Mouse (Mus musculus) C2C12 (cell line): Measurements from ENCODE around the gene Creb3l1. TPM values are rescaled to one million over a fixed set of nuclear protein-coding genes. Genes with fewer than 3 reads are reported as not detected.

Source experiments
- H3K27me3 ChIP-seq: one replicate; pipeline ENCODE4 v1.6.1; 2011; ENCODE audit not compliant: control insufficient read depth, insufficient read depth, insufficient read length
- H3K36me3 ChIP-seq: one replicate; pipeline ENCODE4 v1.6.1; 2011; ENCODE audit not compliant: control insufficient read depth, insufficient read depth
- H3K4me3 ChIP-seq: one replicate; pipeline ENCODE4 v1.5.1; 2011; ENCODE audit warnings: mild to moderate bottlenecking, control low read depth; ENCODE audit not compliant: poor library complexity, insufficient read depth, severe bottlenecking
- H3K79me2 ChIP-seq: one replicate; pipeline ENCODE4 v1.6.1; 2011; ENCODE audit not compliant: control insufficient read depth, insufficient read depth
- H3K79me3 ChIP-seq: one replicate; pipeline ENCODE4 v1.6.1; 2011; ENCODE audit warnings: low read depth, control low read depth
- H3ac ChIP-seq: one replicate; pipeline ENCODE3; 2011; ENCODE audit warnings: low read depth; ENCODE audit not compliant: control insufficient read depth, insufficient read length
- CEBPB ChIP-seq: IDR thresholded peaks from one replicate; pipeline ENCODE4 v1.6.1; 2011; ENCODE audit warnings: low read depth, mild to moderate bottlenecking, control low read depth, moderate library complexity
- CTCF ChIP-seq: IDR thresholded peaks from one replicate; pipeline ENCODE4 v1.5.1; 2011; ENCODE audit not compliant: control insufficient read depth, insufficient read depth, insufficient read length
- FOSL1 ChIP-seq: IDR thresholded peaks from one replicate; pipeline ENCODE4 v1.8.0; 2011; ENCODE audit warnings: mild to moderate bottlenecking, low read length; ENCODE audit not compliant: poor library complexity, insufficient read depth, severe bottlenecking
- MAX ChIP-seq: IDR thresholded peaks from one replicate; pipeline ENCODE4 v1.6.1; 2011; ENCODE audit warnings: mild to moderate bottlenecking, control low read depth
- MYOD1 ChIP-seq: IDR thresholded peaks from one replicate; pipeline ENCODE4 v1.6.1; 2011; ENCODE audit warnings: low read depth; ENCODE audit not compliant: control insufficient read depth, insufficient read length
- MYOG ChIP-seq: IDR thresholded peaks from one replicate; pipeline ENCODE4 v1.6.1; 2011; ENCODE audit not compliant: control insufficient read depth, insufficient read length; ENCODE audit errors: extremely low read depth
- USF1 ChIP-seq: IDR thresholded peaks from one replicate; pipeline ENCODE4 v1.6.1; 2011; ENCODE audit warnings: low read depth, mild to moderate bottlenecking, control low read depth, moderate library complexity
- polyA plus RNA-seq: library from polyadenylated mRNA; unstranded; fragments of >200 nt; fragmentation: generic; extraction: Trizol; gene quantifications from one replicate; pipeline ENCODE4 v1.2.1, GENCODE M21; 2012; ENCODE audit warnings: missing spikeins

The Creb3l1 gene
- polyA plus RNA-seq, 1 experiment, result 87.1 TPM

GRCm38 (mm10) chr2:91964610-91965204 lies 59.6 kb downstream of the Creb3l1 start:
- TF ChIP-seq FOSL1, result no peak
- TF ChIP-seq USF1, result no peak
- no peak for TF ChIP-seq MAX
- TF ChIP-seq MYOD1, result no peak
- TF ChIP-seq MYOG, result no peak
- TF ChIP-seq CTCF, result no peak
- no peak for TF ChIP-seq CEBPB
- H3K27me3 ChIP-seq, result no peaks in the 10 kb centered on the region
- H3K4me3 ChIP-seq, result no peak overlapping the region

GRCm38 (mm10) chr2:91963443-91963932 lies 60.8 kb downstream of the Creb3l1 start:
- Histone ChIP-seq H3K27me3 (no peaks in the 10 kb centered on the region), H3K36me3 (peaks cover 3% of the 10 kb centered on the region), H3K79me2 (peaks cover 48% of the 10 kb centered on the region), H3ac (peak overlapping the region; percentile 95), H3K79me3 (peaks cover 23% of the 10 kb centered on the region), H3K4me3 (peak overlapping the region; percentile 84)
- TF ChIP-seq MYOD1, result no peak
- TF ChIP-seq USF1, result no peak
- peak; percentile 99 for TF ChIP-seq CTCF
- peak; percentile 87 for TF ChIP-seq MAX

More at GRCm38 (mm10) chr2:91964610-91965204, 59.6 kb downstream of the Creb3l1 start:
- peaks cover 36% of the 10 kb centered on the region for H3K79me2 ChIP-seq
- peaks cover 23% of the 10 kb centered on the region for H3K79me3 ChIP-seq
- peaks cover 3% of the 10 kb centered on the region for H3K36me3 ChIP-seq
- no peak overlapping the region for H3ac ChIP-seq

- H3K79me3 ChIP-seq, result peaks cover 26% of the 10 kb centered on the region
- peaks cover 3% of the 10 kb centered on the region for H3K36me3 ChIP-seq
- peak overlapping the region; percentile 84 for H3K4me3 ChIP-seq
- peaks cover 54% of the 10 kb centered on the region for H3K79me2 ChIP-seq
- H3K27me3 ChIP-seq, result no peaks in the 10 kb centered on the region
- peak overlapping the region; percentile 95 for H3ac ChIP-seq
- TF ChIP-seq CEBPB (no peak), MYOG (no peak), USF1 (no peak), MAX (peak; percentile 7), CTCF (no peak), FOSL1 (no peak), MYOD1 (peak; percentile 7)
Observed at GRCm38 (mm10) chr2:91962864-91963401, 61.4 kb downstream of the Creb3l1 start.

GRCm38 (mm10) chr2:91961901-91962761 lies 62.2 kb downstream of the Creb3l1 start:
- Histone ChIP-seq H3K4me3 (peak overlapping the region; percentile 84), H3ac (peak overlapping the region; percentile 46)

GRCm38 (mm10) chr2:91960459-91960858 lies 63.8 kb downstream of the Creb3l1 start:
- H3K79me2 ChIP-seq, result peaks cover 77% of the 10 kb centered on the region
- TF ChIP-seq CEBPB (no peak), CTCF (no peak), MYOG (no peak), USF1 (no peak), MAX (no peak), FOSL1 (no peak), MYOD1 (no peak)
- no peak overlapping the region for H3K4me3 ChIP-seq
- peaks cover 32% of the 10 kb centered on the region for H3K79me3 ChIP-seq
- no peaks in the 10 kb centered on the region for H3K27me3 ChIP-seq
- no peak overlapping the region for H3ac ChIP-seq
- H3K36me3 ChIP-seq, result peaks cover 3% of the 10 kb centered on the region

More at GRCm38 (mm10) chr2:91961901-91962761, 62.2 kb downstream of the Creb3l1 start:
- Histone ChIP-seq H3K36me3 (peaks cover 3% of the 10 kb centered on the region), H3K79me3 (peaks cover 27% of the 10 kb centered on the region), H3K79me2 (peaks cover 62% of the 10 kb centered on the region), H3K27me3 (no peaks in the 10 kb centered on the region)
- TF ChIP-seq CEBPB (no peak), FOSL1 (no peak)
